Mouse (Mus musculus): Measurements from ENCODE around the gene Prkcg. TPM values are rescaled to one million over a fixed set of nuclear protein-coding genes. Genes with fewer than 3 reads are reported as not detected.

The Prkcg gene
- polyA plus RNA-seq, 1 experiment from 2014 or later = 0.12 TPM

GRCm38 (mm10) chr7:3329776-3330546 lies 41.0 kb downstream of the Prkcg start:
- no peak overlapping the region for H3K27ac ChIP-seq
- no peaks in the 10 kb centered on the region for H3K9me3 ChIP-seq
- peaks cover 5% of the 10 kb centered on the region; the same call in 1 of the 2 replicates for H3K27me3 ChIP-seq
- no peaks in the 10 kb centered on the region for H3K36me3 ChIP-seq
- no peak for ATAC-seq (ENCODE audit: insufficient number of reproducible peaks, low FRiP score, low TSS enrichment, low read depth)
- WGBS = 19% methylated on average over 31 of the region's 31 CpGs
- 0 out of 2 replicates have a peak overlapping the region, but pooled peaks have one; percentile 3 for H3K4me3 ChIP-seq
- no peak overlapping the region for H3K9ac ChIP-seq
- peak overlapping the region; percentile 34 for H3K4me2 ChIP-seq
- H3K4me1 ChIP-seq = peaks cover 21% of the 10 kb centered on the region

- Histone ChIP-seq H3K4me1 (peaks cover 21% of the 10 kb centered on the region), H3K27me3 (peaks cover 5% of the 10 kb centered on the region; the same call in 1 of the 2 replicates), H3K36me3 (no peaks in the 10 kb centered on the region), H3K9me3 (no peaks in the 10 kb centered on the region), H3K9ac (no peak overlapping the region), H3K4me2 (peak overlapping the region; percentile 59), H3K4me3 (peak overlapping the region; percentile 68), H3K27ac (peak overlapping the region; percentile 92)
- 53% methylated on average over 6 of the region's 6 CpGs for WGBS
- ATAC-seq (ENCODE audit: insufficient number of reproducible peaks, low FRiP score, low TSS enrichment, low read depth) = no peak
Measured at GRCm38 (mm10) chr7:3331171-3331570, 42.2 kb downstream of the Prkcg start.

- Histone ChIP-seq H3K36me3 (no peaks in the 10 kb centered on the region), H3K4me2 (peak overlapping the region; percentile 59), H3K9me3 (no peaks in the 10 kb centered on the region), H3K9ac (0 out of 2 replicates have a peak overlapping the region, but pooled peaks have one; percentile 21), H3K4me3 (peak overlapping the region; percentile 68), H3K27me3 (peaks cover 5% of the 10 kb centered on the region; the same call in 1 of the 2 replicates), H3K4me1 (peaks cover 21% of the 10 kb centered on the region), H3K27ac (peak overlapping the region; percentile 92)
- ATAC-seq (ENCODE audit: insufficient number of reproducible peaks, low FRiP score, low TSS enrichment, low read depth) = peak; percentile 93
- under 1% methylated on average over 22 of the region's 27 CpGs for WGBS
Measured at GRCm38 (mm10) chr7:3331581-3332223, 42.7 kb downstream of the Prkcg start.

GRCm38 (mm10) chr7:3332224-3332615 lies 43.2 kb downstream of the Prkcg start:
- peak overlapping the region; percentile 59 for H3K4me2 ChIP-seq
- ATAC-seq (ENCODE audit: insufficient number of reproducible peaks, low FRiP score, low TSS enrichment, low read depth) = no peak
- no peaks in the 10 kb centered on the region for H3K36me3 ChIP-seq
- 3% methylated on average over 4 of the region's 4 CpGs for WGBS
- no peaks in the 10 kb centered on the region for H3K9me3 ChIP-seq
- H3K27me3 ChIP-seq = peaks cover 5% of the 10 kb centered on the region; the same call in 1 of the 2 replicates
- peak overlapping the region; percentile 92 for H3K27ac ChIP-seq
- 0 out of 2 replicates have a peak overlapping the region, but pooled peaks have one; percentile 21 for H3K9ac ChIP-seq
- peaks cover 21% of the 10 kb centered on the region for H3K4me1 ChIP-seq
- peak overlapping the region; percentile 68 for H3K4me3 ChIP-seq

- H3K9me3 ChIP-seq = no peaks in the 10 kb centered on the region
- peak within 1 kb of the TSS; percentile 68 for H3K4me3 ChIP-seq
- WGBS = under 1% methylated on average over 43 of the region's 65 CpGs
- H3K9ac ChIP-seq = peak within 1 kb of the TSS; percentile 67
- H3K27me3 ChIP-seq = peaks cover 5% of the 10 kb centered on the region; the same call in 1 of the 2 replicates
- ATAC-seq (ENCODE audit: insufficient number of reproducible peaks, low FRiP score, low TSS enrichment, low read depth) = 0 out of 2 replicates have a peak, but pooled peaks have one; percentile 26
- H3K36me3 ChIP-seq = no peaks in the 10 kb centered on the region
- peak within 1 kb of the TSS; percentile 92 for H3K27ac ChIP-seq
- H3K4me1 ChIP-seq = peaks cover 21% of the 10 kb centered on the region
- H3K4me2 ChIP-seq = peak within 1 kb of the TSS; percentile 59
Measured at GRCm38 (mm10) chr7:3332619-3333521, 43.9 kb downstream of the Prkcg start, which contains the start of gene Cacng7. Cacng7 (plus strand) TSS chr7:3332955.

GRCm38 (mm10) chr7:3333542-3333941 lies 44.6 kb downstream of the Prkcg start:
- Histone ChIP-seq H3K9ac (peak overlapping the region; percentile 67; the same call in 1 of the 2 replicates), H3K4me1 (peaks cover 21% of the 10 kb centered on the region), H3K27me3 (peaks cover 5% of the 10 kb centered on the region; the same call in 1 of the 2 replicates), H3K9me3 (no peaks in the 10 kb centered on the region), H3K4me2 (peak overlapping the region; percentile 59), H3K27ac (peak overlapping the region; percentile 92), H3K4me3 (peak overlapping the region; percentile 68), H3K36me3 (no peaks in the 10 kb centered on the region)
- no peak for ATAC-seq (ENCODE audit: insufficient number of reproducible peaks, low FRiP score, low TSS enrichment, low read depth)
- 12% methylated on average over 5 of the region's 5 CpGs for WGBS

- H3K27ac ChIP-seq = no peak overlapping the region
- H3K27me3 ChIP-seq = no peaks in the 10 kb centered on the region
- no peaks in the 10 kb centered on the region for H3K9me3 ChIP-seq
- ATAC-seq (ENCODE audit: insufficient number of reproducible peaks, low FRiP score, low TSS enrichment, low read depth) = no peak
- peaks cover 9% of the 10 kb centered on the region; the same call in 1 of the 2 replicates for H3K4me1 ChIP-seq
- 71% methylated on average over 17 of the region's 17 CpGs for WGBS
- H3K4me2 ChIP-seq = no peak overlapping the region
- no peak overlapping the region for H3K4me3 ChIP-seq
- H3K36me3 ChIP-seq = peaks cover 15% of the 10 kb centered on the region
- H3K9ac ChIP-seq = no peak overlapping the region
Measured at GRCm38 (mm10) chr7:3336412-3336811, 47.4 kb downstream of the Prkcg start.

- Histone ChIP-seq H3K4me1 (peaks cover 3% of the 10 kb centered on the region; the same call in 1 of the 2 replicates), H3K9ac (no peak overlapping the region), H3K27ac (no peak overlapping the region), H3K4me2 (no peak overlapping the region), H3K36me3 (peaks cover 31% of the 10 kb centered on the region), H3K9me3 (no peaks in the 10 kb centered on the region), H3K27me3 (no peaks in the 10 kb centered on the region), H3K4me3 (no peak overlapping the region)
- no peak for ATAC-seq (ENCODE audit: insufficient number of reproducible peaks, low FRiP score, low TSS enrichment, low read depth)
- 80% methylated on average over 11 of the region's 11 CpGs for WGBS
Measured at GRCm38 (mm10) chr7:3338286-3338935, 49.4 kb downstream of the Prkcg start.

- Histone ChIP-seq H3K4me2 (no peak overlapping the region), H3K4me1 (no peaks in the 10 kb centered on the region), H3K9ac (no peak overlapping the region), H3K27me3 (no peaks in the 10 kb centered on the region), H3K4me3 (no peak overlapping the region), H3K9me3 (no peaks in the 10 kb centered on the region), H3K36me3 (peaks cover 35% of the 10 kb centered on the region), H3K27ac (no peak overlapping the region)
- 90% methylated on average over 11 of the region's 11 CpGs for WGBS
- ATAC-seq (ENCODE audit: insufficient number of reproducible peaks, low FRiP score, low TSS enrichment, low read depth) = no peak
Measured at GRCm38 (mm10) chr7:3339010-3339409, 50.0 kb downstream of the Prkcg start.

GRCm38 (mm10) chr7:3343861-3344260 lies 54.9 kb downstream of the Prkcg start:
- H3K9ac ChIP-seq = no peak overlapping the region
- no peaks in the 10 kb centered on the region for H3K27me3 ChIP-seq
- no peaks in the 10 kb centered on the region for H3K9me3 ChIP-seq
- 81% methylated on average over 3 of the region's 3 CpGs for WGBS
- peaks cover 69% of the 10 kb centered on the region for H3K36me3 ChIP-seq
- H3K4me2 ChIP-seq = no peak overlapping the region
- ATAC-seq (ENCODE audit: insufficient number of reproducible peaks, low FRiP score, low TSS enrichment, low read depth) = no peak
- no peaks in the 10 kb centered on the region for H3K4me1 ChIP-seq
- H3K27ac ChIP-seq = no peak overlapping the region
- no peak overlapping the region for H3K4me3 ChIP-seq

GRCm38 (mm10) chr7:3345301-3345700 lies 56.3 kb downstream of the Prkcg start:
- no peak overlapping the region for H3K9ac ChIP-seq
- 90% methylated on average over 3 of the region's 3 CpGs for WGBS
- no peaks in the 10 kb centered on the region for H3K9me3 ChIP-seq
- no peak for ATAC-seq (ENCODE audit: insufficient number of reproducible peaks, low FRiP score, low TSS enrichment, low read depth)
- no peak overlapping the region for H3K4me3 ChIP-seq
- H3K4me1 ChIP-seq = no peaks in the 10 kb centered on the region
- no peaks in the 10 kb centered on the region for H3K27me3 ChIP-seq
- no peak overlapping the region for H3K4me2 ChIP-seq
- no peak overlapping the region for H3K27ac ChIP-seq
- peaks cover 74% of the 10 kb centered on the region for H3K36me3 ChIP-seq

All from limb, embryonic 15.5 days (tissue).